Mouse (Mus musculus): ENCODE data around the gene Olfr598. TPM values are rescaled to one million over a fixed set of nuclear protein-coding genes. Genes with fewer than 3 reads are reported as not detected.
"Not testable (repeated sequence)": the region's sequence is repeated elsewhere in the genome, so short reads cannot be mapped to it uniquely, and the experiment has no call there.

The Olfr598 gene
- not detected for total RNA-seq (2021)

GRCm38 (mm10) chr7:103323268-103323667, at the start of gene Olfr598:
Gene Olfr598 (plus strand): TSS chr7:103323568.
- DNase-seq: no peak
- intact Hi-C loops (cut with DNase I): no loop called here

GRCm38 (mm10) chr7:103305348-103305747, 18.0 kb upstream of the Olfr598 start, which contains the start of gene Olfr596:
Gene Olfr596 (plus strand): TSS chr7:103305648.
- intact Hi-C loops (cut with DNase I); DNase-seq: not testable (repeated sequence)

GRCm38 (mm10) chr7:103316015-103316414, 7.4 kb upstream of the Olfr598 start, which contains the start of gene Olfr597:
Gene Olfr597 (plus strand): TSS chr7:103316315.
- intact Hi-C loops (cut with DNase I); DNase-seq: not testable (repeated sequence)

- intact Hi-C loops (cut with DNase I): no loop called here
- DNase-seq: no peak
Measured at GRCm38 (mm10) chr7:103335617-103336016, 12.2 kb downstream of the Olfr598 start, which contains the start of gene Olfr599. Gene Olfr599 (plus strand): TSS chr7:103335917.

- intact Hi-C loops (cut with DNase I): no loop called here
- DNase-seq: no peak
Measured at GRCm38 (mm10) chr7:103349569-103349968, 26.2 kb downstream of the Olfr598 start, which contains the start of gene Olfr600. Gene Olfr600 (minus strand): TSS chr7:103349669.

GRCm38 (mm10) chr7:103362555-103362954, 39.2 kb downstream of the Olfr598 start, which contains the start of gene Olfr601:
Gene Olfr601 (minus strand): TSS chr7:103362655.
- intact Hi-C loops (cut with DNase I): no loop called here

More at GRCm38 (mm10) chr7:103362555-103362954, 39.2 kb downstream of the Olfr598 start, which contains the start of gene Olfr601:
- DNase-seq: no peak

Other genes with a start within 250 kb of the Olfr598 start
- gene Olfr584, start 241.7 kb upstream of the Olfr598 start, total RNA-seq (2021): not detected
- not detected for gene Olfr585, start 225.8 kb upstream of the Olfr598 start, total RNA-seq (2021)
- not detected for gene Olfr586, start 197.9 kb upstream of the Olfr598 start, total RNA-seq (2021)
- not detected for gene Olfr588-ps1, start 182.7 kb upstream of the Olfr598 start, total RNA-seq (2021)
- gene Olfr589, start 167.2 kb upstream of the Olfr598 start, total RNA-seq (2021): not detected
- not detected for gene Olfr591, start 145.2 kb upstream of the Olfr598 start, total RNA-seq (2021)
- gene Olfr592, start 138.8 kb upstream of the Olfr598 start, total RNA-seq (2021): not detected
- gene Olfr593, start 111.7 kb upstream of the Olfr598 start, total RNA-seq (2021): not detected
- gene Olfr594, start 106.6 kb upstream of the Olfr598 start, total RNA-seq (2021): not detected
- gene Usp17ld, start 71.1 kb upstream of the Olfr598 start, total RNA-seq (2021): not detected
- not detected for gene Olfr596, start 17.9 kb upstream of the Olfr598 start, total RNA-seq (2021)
- gene Olfr597, start 7.3 kb upstream of the Olfr598 start, total RNA-seq (2021): not detected
- not detected for gene Olfr599, start 12.3 kb downstream of the Olfr598 start, total RNA-seq (2021)
- gene Olfr600, start 26.1 kb downstream of the Olfr598 start, total RNA-seq (2021): not detected
- not detected for gene Olfr601, start 39.1 kb downstream of the Olfr598 start, total RNA-seq (2021)
- gene Olfr603, start 62.6 kb downstream of the Olfr598 start, total RNA-seq (2021): not detected
- not detected for gene Usp17lc, start 91.5 kb downstream of the Olfr598 start, total RNA-seq (2021)
- gene Olfr605, start 121.9 kb downstream of the Olfr598 start, total RNA-seq (2021): not detected
- gene Olfr606, start 125.5 kb downstream of the Olfr598 start, total RNA-seq (2021): not detected
- gene Olfr607, start 140.6 kb downstream of the Olfr598 start, total RNA-seq (2021): not detected
- gene Olfr608, start 146.3 kb downstream of the Olfr598 start, total RNA-seq (2021): under 1 TPM; 0.17 to 0.62 TPM
- not detected for gene Olfr609, start 174.5 kb downstream of the Olfr598 start, total RNA-seq (2021)
- gene Olfr610, start 188.6 kb downstream of the Olfr598 start, total RNA-seq (2021): not detected
- gene Olfr611, start 197.3 kb downstream of the Olfr598 start, total RNA-seq (2021): not detected
- not detected for gene Olfr612, start 219.1 kb downstream of the Olfr598 start, total RNA-seq (2021)
- not detected for gene Olfr613, start 224.5 kb downstream of the Olfr598 start, total RNA-seq (2021)
- gene Olfr615, start 232.5 kb downstream of the Olfr598 start, total RNA-seq (2021): not detected
- not detected for gene Olfr616, start 245.6 kb downstream of the Olfr598 start, total RNA-seq (2021)
- not detected for gene Olfr617, start 249.5 kb downstream of the Olfr598 start, total RNA-seq (2021)

Measured in heart, postnatal 10 days (tissue).